Mouse (Mus musculus) left cerebral cortex, adult 6 months (tissue): ENCODE data around the gene Ttf1. TPM values are rescaled to one million over a fixed set of nuclear protein-coding genes. Genes with fewer than 3 reads are reported as not detected.

Experiments
- long read RNA-seq, 2 experiments: library from polyadenylated mRNA; unstranded; transcript quantifications; one replicate each; pipeline ENCODE4 v2.0.0; 2019 to 2020
- polyA plus RNA-seq: library from polyadenylated mRNA; unstranded; fragments of <200 nt; fragmentation: Nextera tagmentation; gene quantifications from 2 replicates; pipeline ENCODE4 v1.2.3, GENCODE M21; 2021

The Ttf1 gene
- 2.1 TPM in 2 replicates for polyA plus RNA-seq
- long read RNA-seq, experiment 1, full-length matches to known transcripts, result 4 of 15 reads
- long read RNA-seq, experiment 1, partial matches to known transcripts, result 7 of 15 reads
- long read RNA-seq, experiment 1, other reads (novel, unspliced or antisense), result 4 of 15 reads
- long read RNA-seq, experiment 2, partial matches to known transcripts, result 1 of 2 reads
- long read RNA-seq, experiment 2, other reads (novel, unspliced or antisense), result 1 of 2 reads

GRCm38 (mm10) chr2:29060135-29060597, at the start of gene Ttf1:
Gene Ttf1, plus strand, starts transcription at chr2:29060262.

GRCm38 (mm10) chr2:29054991-29055390, 5.1 kb upstream of the Ttf1 start, which contains the start of gene Cfap77:
Gene Cfap77, minus strand, starts transcription at chr2:29055066.

GRCm38 (mm10) chr2:29123907-29124569, 64.0 kb downstream of the Ttf1 start, which contains the start of gene Setx:
Gene Setx, plus strand, starts transcription at chr2:29124181.

Other genes with a start within 250 kb of the Ttf1 start
- gene Gtf3c4, start 219.9 kb upstream of the Ttf1 start, polyA plus RNA-seq, result 2.8 and 5.3 TPM in 2 replicates
- 2.8 and 2.9 TPM in 2 replicates for gene Ddx31, start 219.9 kb upstream of the Ttf1 start, polyA plus RNA-seq
- not detected in 2 replicates for gene Barhl1, start 143.6 kb upstream of the Ttf1 start, polyA plus RNA-seq
- 0.18 and 0.35 TPM in 2 replicates for gene Cfap77, start 5.2 kb upstream of the Ttf1 start, polyA plus RNA-seq
- gene Setx, start 63.9 kb downstream of the Ttf1 start, polyA plus RNA-seq, result 6.0 and 7.7 TPM in 2 replicates
- 13.2 and 30.6 TPM in 2 replicates for gene Ntng2, start 192.7 kb downstream of the Ttf1 start, polyA plus RNA-seq